Mouse (Mus musculus) adipose tissue, adult 10 weeks (tissue): Measurements from ENCODE around the gene Fmo2. TPM values are rescaled to one million over a fixed set of nuclear protein-coding genes. Genes with fewer than 3 reads are reported as not detected.

Source experiments
- polyA plus RNA-seq: library from polyadenylated mRNA; stranded (reverse); fragments of 350-450 nt; fragmentation: Illumina TruSeq; extraction: RNeasy Lipid Tissue Mini Kit (QIAGEN cat#74804); gene quantifications from one replicate; pipeline ENCODE4 v1.2.3, GENCODE M21; 2014; ENCODE audit warnings: low read depth, low replicate concordance

Gene Fmo2
- polyA plus RNA-seq, result 75.4 TPM

DNA sequence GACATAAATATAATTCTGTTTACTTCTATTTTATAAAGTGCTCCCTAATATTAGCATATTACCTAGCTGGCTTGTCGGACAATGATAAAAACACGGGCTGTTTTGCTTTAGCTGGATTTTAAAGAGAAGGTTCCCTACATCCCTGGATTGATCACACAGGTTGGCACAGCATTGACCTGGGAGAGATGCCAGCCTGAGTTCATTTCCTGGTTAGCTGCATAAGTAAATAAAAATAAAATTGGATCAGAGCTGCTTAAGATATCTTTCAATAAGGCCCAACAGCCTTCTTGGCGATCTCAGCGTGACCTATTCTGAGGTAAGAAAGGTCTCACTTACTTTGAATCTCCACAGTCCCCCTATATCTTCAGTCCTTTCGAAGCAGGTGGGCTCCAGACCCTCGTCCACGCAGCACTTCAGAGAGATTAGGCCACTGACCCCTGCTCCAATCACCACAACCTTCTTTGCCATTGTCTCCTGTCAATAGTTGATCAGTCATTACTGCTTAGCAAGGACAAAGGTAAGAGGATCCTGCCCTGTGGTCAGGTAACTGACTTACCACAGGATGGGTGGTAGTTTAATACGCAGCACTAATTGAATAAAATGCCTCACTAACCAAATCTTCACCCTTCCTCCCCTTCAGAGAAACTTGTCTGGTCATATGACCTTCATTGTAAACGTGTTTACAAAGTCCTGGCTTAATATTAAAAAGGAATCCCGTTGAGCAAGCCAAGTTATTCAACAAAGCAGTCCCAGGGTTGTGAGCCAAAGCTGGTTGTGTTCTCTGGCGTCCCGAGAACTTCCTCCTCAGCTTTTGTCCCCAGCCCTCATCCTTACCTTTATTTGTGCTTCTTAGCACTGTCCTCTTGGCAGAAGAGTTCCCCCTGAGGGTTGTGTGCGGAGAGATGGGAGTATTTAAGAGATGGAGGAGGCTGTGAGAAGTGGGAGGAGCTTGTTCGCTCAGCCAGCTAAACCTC, at the start of gene Fmo2:
Fmo2 (minus strand) TSS at position 889 of the 974 bp plus-strand sequence.

GRCm38 (mm10) chr1:162937415-162937814, 38.9 kb upstream of the Fmo2 start, which contains the start of gene Fmo6:
Gene Fmo6 (minus strand): TSS chr1:162937515.

DNA sequence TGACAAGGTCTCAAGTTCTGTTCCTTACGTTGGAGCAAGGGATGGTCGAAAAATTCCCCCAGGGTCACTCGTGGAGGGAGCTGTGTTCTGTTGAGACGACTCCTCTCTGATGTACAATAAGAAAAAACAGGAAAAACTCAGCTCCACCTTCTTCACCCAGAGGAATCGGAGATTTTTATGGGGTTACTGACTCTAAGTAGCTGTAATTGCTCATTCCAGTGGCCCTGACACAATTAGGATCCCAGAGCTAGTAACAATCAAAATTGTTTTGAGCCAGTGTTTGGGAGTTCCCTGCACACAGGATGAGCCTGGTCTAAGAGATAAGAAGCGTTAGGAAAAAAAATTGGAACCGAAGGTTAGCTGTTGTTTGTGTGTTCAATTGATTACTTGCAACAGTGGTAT, 32.2 kb downstream of the Fmo2 start, which contains the start of gene Fmo1:
Fmo1 (minus strand) TSS at position 331 of the 402 bp plus-strand sequence.

Other genes with a start within 250 kb of the Fmo2 start
- gene Myocos, start 240.5 kb downstream of the Fmo2 start, polyA plus RNA-seq, result not detected
- 43.0 TPM for gene Prrc2c, start 158.2 kb downstream of the Fmo2 start, polyA plus RNA-seq
- gene Fmo4, start 84.8 kb downstream of the Fmo2 start, polyA plus RNA-seq, result 0.87 TPM
- gene Fmo1, start 32.1 kb downstream of the Fmo2 start, polyA plus RNA-seq, result 143 TPM
- gene Fmo6, start 38.8 kb upstream of the Fmo2 start, polyA plus RNA-seq, result not detected
- 3.3 TPM for gene Fmo3, start 85.8 kb upstream of the Fmo2 start, polyA plus RNA-seq
- 0.61 TPM for gene Mroh9, start 186.9 kb upstream of the Fmo2 start, polyA plus RNA-seq